Mouse (Mus musculus) neural tube, embryonic 10.5 days (tissue): ENCODE measurements at regions not wholly inside any gene's neighbourhood (a gene's known extent, or its start where the extent isn't known, plus 50 kb on each side); places are given as distances from the start of the nearest gene placed in this dataset.

Experiments used
- DNase-seq: peaks from one replicate; pipeline ENCODE4 v3.0.0-alpha.2; 2017; ENCODE audit warnings: low spot score; ENCODE audit errors: extremely low spot score

DNA sequence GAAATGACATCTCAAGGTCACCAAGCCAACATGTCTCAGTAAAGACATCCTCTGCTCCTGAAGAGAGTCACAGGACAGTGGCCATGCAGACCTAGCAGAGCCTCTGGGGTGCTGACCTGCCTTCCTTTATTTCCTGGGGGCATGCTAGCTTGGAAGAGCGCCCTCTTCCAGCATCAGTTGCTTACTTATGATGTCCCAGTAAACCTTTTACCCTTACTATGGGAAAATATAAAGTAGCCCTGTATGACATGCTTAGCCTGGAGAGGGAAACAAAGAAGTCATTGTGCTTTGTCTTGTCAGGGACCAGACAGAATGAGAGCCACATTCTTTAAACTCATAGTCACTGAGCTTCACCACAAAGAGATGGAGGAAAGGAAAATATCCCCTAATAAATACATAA, 82.9 kb downstream of the Postn start:
- DNase-seq = no peak

DNA sequence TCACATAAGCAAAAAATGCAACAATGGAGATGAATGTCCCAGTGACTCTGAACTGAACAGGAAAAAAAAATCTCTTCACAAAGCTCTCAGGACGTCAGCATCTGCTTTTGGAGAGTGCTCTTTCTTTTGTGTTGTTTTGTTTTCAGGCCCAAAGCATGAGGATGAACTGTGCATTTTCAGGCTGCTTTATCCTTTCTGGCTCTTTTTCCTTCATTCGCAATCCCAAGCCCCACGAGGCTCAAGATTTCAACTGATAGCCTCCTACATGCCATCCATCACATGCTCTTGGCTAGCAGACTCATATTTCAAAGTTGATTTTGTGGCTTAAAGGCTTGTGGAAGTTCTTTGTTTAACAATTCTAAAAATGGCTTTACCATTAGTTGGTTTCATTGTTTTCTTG, 86.0 kb downstream of the Postn start:
- DNase-seq = no peak

DNA sequence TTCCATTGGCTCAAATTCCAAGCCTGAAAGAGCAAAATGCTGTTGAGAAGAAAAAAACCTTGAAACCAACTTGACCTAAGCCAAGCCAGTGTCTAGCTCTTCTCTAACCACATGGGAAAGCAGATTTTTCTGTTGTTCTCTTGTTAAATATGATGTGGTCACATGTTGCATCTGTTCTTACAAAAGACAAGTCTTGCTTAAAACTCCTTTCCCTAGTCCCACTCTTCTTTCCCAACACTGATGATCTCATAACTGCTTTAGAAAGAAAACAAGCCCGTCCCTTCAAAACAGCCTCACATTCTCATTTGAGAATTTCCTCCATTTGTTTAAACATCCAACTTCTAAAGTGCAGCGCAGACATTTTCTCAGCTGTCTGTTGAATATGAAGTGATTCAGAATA, 96.5 kb downstream of the Postn start:
- no peak for DNase-seq

GRCm38 (mm10) chr3:54461366-54461765, 100.5 kb downstream of the Postn start:
- no peak for DNase-seq

GRCm38 (mm10) chr3:54466097-54466496, 105.2 kb downstream of the Postn start:
- no peak for DNase-seq

DNA sequence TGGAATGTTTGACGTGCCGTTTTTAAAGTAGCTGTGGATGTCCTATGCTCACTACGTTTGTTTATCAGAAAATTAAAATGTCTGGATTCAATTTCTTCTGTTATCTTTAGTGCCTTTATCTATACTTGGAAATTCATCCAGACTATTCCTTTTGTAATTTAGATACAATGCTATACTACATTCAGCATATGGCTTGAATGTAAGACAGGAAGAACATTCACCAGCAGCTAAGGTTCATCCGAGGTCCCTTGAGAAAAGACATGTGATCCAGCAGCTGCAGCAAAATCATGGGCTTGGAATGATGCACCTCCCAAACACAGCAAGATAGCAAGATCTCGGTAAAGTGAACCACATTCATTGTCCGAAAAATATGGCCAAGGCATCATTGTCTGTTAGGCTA, 113.3 kb downstream of the Postn start:
- no peak for DNase-seq

- DNase-seq = no peak
Observed at GRCm38 (mm10) chr3:54475879-54476278, 115.0 kb downstream of the Postn start.

DNA sequence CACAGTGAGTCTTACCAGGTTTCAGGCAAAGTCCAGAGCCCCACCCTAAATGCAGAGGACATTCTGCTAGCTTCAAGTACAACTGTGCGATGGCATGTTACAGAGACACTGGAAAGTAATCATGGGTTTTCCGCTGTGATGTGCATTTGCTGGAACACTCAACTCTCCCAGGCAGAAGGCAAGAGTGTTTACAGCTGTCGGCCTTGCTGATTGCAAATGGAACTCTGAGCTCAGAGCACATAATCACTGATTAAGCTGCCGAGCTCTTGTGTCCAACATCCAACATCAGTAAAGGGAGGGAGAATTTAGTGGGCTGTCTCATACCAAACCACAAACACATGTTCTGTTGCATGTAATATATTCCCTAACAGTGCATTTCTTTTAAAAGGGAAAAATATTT, 117.1 kb downstream of the Postn start:
- no peak for DNase-seq

- DNase-seq = no peak
Observed at GRCm38 (mm10) chr3:54480251-54480650, 119.3 kb downstream of the Postn start.

DNA sequence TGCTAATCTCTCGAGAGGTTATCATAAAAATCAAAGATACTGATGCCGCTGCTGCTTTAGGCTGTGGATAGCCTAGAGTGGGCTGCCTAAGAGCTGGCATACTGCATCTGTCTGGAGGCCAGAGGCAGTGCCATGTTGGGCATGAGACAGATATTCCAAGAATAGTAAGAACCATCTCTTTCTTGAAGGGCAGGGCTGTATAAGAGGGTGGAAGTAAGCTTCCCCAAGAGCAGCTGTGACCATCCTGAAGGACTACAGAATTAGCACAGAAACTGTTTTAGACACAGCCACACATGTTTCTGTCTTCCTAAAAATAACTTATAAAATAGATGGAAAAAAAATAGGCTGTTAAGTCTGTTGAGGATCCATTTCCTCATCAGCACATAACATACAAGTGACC, 126.4 kb downstream of the Postn start:
- no peak for DNase-seq

DNA sequence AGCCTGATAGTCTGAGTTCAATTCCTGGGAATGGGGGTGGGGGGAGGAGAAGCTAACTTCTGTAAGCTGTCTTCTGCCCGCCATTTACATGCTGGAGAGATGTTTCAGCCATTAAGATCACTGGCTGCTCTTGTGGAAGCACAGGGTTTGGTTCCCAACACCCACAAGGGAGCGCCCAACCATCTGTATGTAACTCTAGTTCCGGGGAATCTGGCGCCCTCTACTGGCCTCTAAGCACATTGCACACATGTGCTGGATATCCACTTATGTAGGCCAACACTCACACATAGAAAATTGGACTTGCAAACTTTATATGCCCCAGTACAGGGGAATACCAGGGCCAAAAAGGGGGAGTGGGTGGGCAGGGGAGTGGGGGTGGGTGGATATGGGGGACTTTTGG, 126.9 kb downstream of the Postn start:
- DNase-seq = no peak

- no peak for DNase-seq
Observed at GRCm38 (mm10) chr3:54490249-54490900, 129.5 kb downstream of the Postn start.

- DNase-seq = no peak
Observed at GRCm38 (mm10) chr3:54493567-54493966, 132.7 kb downstream of the Postn start.

DNA sequence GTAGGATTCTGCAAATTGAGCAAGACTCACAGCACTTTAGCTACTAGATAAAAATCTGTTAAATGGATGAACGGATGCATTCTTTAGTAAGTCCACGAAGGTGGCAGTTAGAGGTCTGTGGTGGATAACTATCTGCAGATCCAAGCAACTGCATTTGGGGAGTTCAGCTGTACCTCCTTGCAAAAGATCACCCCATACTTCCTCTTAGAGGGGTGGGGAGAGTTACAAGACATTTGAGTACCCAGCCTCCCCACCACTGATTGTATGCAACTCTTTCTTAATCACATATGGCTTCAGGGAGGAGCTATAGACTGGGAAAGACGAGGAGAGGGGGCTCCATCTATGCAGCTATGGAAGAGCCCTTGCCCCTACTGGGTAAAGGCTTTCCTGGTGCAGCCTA, 144.1 kb downstream of the Postn start:
- DNase-seq = no peak

DNA sequence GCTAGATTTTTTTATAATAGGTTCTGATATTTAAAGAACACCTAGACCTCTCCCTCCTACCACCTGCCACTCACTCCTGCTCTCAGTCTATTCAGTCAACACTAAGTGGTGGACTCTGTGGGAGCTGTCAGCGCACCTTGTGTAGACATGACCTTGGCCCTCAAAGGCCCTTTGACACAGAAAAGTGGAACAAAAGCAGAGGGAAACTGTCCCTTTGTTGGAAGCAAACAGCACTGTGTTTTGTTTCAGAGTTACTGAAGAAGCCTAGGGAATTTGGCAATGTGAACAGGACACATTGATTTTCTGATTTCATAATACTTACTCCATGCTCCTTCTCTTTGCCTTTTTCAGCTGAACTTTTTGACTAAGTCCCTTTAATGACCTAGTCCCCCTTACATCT, 146.7 kb downstream of the Postn start:
- DNase-seq = no peak

DNA sequence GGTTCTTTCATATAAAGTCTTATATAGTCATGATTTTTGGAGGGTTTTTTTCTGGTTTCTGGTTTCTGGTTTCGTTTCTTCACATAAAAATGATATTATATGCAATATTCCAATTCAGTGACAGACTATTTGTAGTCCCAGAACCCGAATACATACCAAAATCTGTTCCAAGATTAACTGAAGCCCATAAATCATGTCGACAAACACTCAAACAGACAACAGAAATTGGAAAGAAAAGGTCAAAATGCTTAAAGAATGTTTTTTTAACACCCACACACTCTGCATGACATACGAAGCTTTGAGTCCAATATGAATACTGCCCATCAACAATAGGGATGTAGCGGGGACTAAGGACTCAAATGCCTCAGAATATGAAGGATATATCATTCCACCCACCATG, 148.0 kb downstream of the Postn start:
- DNase-seq = no peak

DNA sequence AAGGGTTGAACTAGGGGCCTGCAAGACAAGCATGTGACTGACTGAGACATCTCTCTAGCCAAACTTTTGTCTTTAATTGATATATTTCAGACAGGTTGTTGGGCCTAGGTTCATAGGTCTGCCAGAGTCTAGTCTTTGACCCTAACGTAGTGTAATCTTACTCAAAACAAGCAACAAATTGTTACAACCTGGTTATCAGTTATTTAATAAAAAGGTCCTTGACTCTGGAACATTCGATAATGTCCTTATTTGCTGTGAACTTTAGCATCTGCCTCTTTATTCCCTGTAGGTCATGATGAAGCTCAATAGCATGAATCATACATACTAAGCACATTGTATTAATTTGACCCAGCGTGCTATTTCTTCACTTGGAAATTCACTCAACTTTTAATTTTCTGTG, 156.3 kb downstream of the Postn start:
- DNase-seq = no peak

GRCm38 (mm10) chr3:54522716-54523115, 161.8 kb downstream of the Postn start:
- no peak for DNase-seq

- DNase-seq = no peak
Observed at GRCm38 (mm10) chr3:54526618-54527017, 165.7 kb downstream of the Postn start.

DNA sequence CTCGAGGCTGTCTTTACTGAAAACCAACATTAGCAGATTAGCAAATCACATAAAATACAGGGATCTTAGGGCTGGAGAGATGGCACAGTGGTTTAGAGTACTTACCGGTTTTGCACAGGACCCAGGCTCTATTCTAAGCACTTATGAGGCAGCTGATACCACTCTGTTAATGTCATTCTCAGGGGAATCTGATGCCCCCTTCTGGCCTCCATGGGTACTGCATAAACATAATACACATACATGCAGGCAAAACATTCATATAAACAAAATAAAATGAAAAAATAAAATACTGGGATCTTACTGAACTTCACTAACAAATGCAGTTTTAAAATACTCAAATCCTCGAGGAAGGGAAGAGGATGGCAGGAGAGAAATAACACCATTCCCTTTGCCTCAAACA, 164.3 kb upstream of the Supt20 start:
- no peak for DNase-seq

DNA sequence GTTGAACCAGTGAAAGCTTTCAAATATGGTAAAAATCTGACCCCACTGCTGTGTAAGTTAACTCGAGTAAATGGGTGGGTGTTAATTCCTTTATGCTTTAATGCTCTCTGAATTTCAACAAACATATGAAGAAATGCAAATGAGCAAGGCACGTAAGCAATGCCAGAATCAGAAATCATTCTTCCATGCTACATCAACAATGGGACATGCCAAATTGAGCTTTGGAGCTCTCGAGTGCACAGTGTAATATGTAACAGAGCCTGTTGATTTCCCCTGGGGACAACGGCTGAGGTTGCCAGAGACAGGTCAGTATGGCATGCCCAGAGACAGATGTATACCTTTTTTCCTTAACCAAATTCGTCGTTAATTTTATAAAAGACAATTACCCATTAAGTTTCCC, 162.4 kb upstream of the Supt20 start:
- no peak for DNase-seq

GRCm38 (mm10) chr3:54535361-54535760, 157.2 kb upstream of the Supt20 start:
- DNase-seq = no peak

GRCm38 (mm10) chr3:54538055-54538454, 154.6 kb upstream of the Supt20 start:
- DNase-seq = no peak

DNA sequence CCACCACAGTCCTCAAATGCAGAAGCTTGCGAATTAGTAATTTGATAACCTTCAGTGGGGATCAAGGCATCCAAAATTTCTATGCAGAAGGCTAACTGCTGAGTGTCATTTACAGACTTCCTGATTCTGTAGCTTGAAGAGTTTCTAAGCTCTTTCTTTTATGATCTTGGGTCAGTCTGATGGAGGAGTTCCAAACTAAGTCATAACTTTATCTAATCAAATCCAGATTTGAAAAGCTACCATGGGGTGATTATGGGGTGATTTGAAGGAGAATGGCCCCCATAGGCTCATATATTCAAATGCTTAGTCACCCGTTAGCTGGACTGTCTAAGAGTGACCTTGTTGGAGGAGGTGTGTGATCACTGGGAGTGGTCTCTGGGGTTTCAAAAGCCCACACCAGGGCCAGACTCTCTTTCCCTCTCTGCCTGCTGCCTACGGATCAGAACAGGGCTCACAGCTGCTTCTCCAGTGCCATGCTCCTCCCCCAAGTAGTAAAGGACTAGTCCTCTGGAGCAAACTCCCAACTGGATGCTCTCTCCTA, 152.0 kb upstream of the Supt20 start:
- DNase-seq = no peak
